Mouse (Mus musculus): ENCODE data around the gene Tns3. TPM values are rescaled to one million over a fixed set of nuclear protein-coding genes. Genes with fewer than 3 reads are reported as not detected.

Gene Tns3
- polyA plus RNA-seq, 1 experiment from 2014 or later = 30.4 TPM

DNA sequence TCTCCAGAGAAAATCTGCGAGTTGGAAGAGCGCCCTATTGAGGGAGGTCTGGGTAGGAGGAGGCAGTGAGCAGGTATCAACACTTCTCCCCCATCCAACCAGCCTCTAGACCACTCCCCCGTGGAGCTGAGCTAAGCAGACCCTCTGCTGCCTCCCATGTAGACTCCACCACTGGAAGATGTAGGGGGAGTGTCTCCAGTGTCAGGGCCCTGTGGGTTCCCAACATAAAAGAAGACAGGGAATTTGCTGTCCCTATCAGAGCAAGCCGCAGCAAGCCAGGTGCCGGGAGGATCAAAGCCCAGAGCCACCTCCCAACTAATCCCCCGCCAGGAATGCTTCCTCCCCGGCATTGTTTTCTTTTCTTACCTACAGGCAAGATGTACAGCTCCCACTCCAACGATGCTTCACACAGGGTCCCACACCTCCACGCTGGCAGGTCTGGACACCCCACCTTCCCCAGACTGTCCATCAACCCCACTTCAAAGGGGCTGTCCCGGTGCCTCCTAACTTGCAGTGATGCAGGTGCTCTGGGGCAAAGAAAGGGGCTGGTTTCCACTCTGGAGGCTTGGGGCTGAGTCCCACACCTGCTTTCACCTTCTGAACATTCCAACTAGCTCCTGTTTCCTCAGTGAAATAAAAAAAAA is 22.6 kb downstream of the Tns3 start:
- WGBS = 31% methylated on average over 10 of the region's 10 CpGs
- peak; percentile 26; the same call in 1 of the 2 replicates for ATAC-seq (ENCODE audit: insufficient read depth, low FRiP score)
- no peaks in the 10 kb centered on the region for H3K36me3 ChIP-seq (ENCODE audit: control insufficient read depth, insufficient read depth, low read length)
- no peak overlapping the region for H3K9ac ChIP-seq (ENCODE audit: low read length)
- H3K4me1 ChIP-seq (ENCODE audit: control insufficient read depth, insufficient read depth, low read length) = peaks cover 35% of the 10 kb centered on the region
- no peaks in the 10 kb centered on the region for H3K27me3 ChIP-seq (ENCODE audit: control insufficient read depth, insufficient read depth, low read length)
- no peaks in the 10 kb centered on the region for H3K9me3 ChIP-seq (replicated peaks; ENCODE audit: control insufficient read depth, low read length)
- H3K4me3 ChIP-seq (replicated peaks; ENCODE audit: low read length) = no peak overlapping the region
- peak overlapping the region; percentile 32; the same call in 1 of the 2 replicates for H3K27ac ChIP-seq (ENCODE audit: low read length)
- no peak overlapping the region for H3K4me2 ChIP-seq (ENCODE audit: low read depth, low read length)

- Histone ChIP-seq H3K27me3 (ENCODE audit: control insufficient read depth, insufficient read depth, low read length) (no peaks in the 10 kb centered on the region), H3K4me2 (ENCODE audit: low read depth, low read length) (no peak overlapping the region), H3K27ac (ENCODE audit: low read length) (peak overlapping the region; percentile 43; the same call in 1 of the 2 replicates), H3K4me1 (ENCODE audit: control insufficient read depth, insufficient read depth, low read length) (peaks cover 40% of the 10 kb centered on the region), H3K9ac (ENCODE audit: low read length) (no peak overlapping the region), H3K9me3 (replicated peaks; ENCODE audit: control insufficient read depth, low read length) (no peaks in the 10 kb centered on the region), H3K4me3 (replicated peaks; ENCODE audit: low read length) (no peak overlapping the region), H3K36me3 (ENCODE audit: control insufficient read depth, insufficient read depth, low read length) (no peaks in the 10 kb centered on the region)
- 59% methylated on average over 16 of the region's 16 CpGs for WGBS
- ATAC-seq (ENCODE audit: insufficient read depth, low FRiP score) = peak; percentile 44; the same call in 1 of the 2 replicates
Measured at GRCm38 (mm10) chr11:8639726-8640125, 24.6 kb downstream of the Tns3 start.

GRCm38 (mm10) chr11:8639007-8639718 is 25.2 kb downstream of the Tns3 start:
- Histone ChIP-seq H3K9me3 (replicated peaks; ENCODE audit: control insufficient read depth, low read length) (no peaks in the 10 kb centered on the region), H3K27ac (ENCODE audit: low read length) (peak overlapping the region; percentile 43; the same call in 1 of the 2 replicates), H3K4me2 (ENCODE audit: low read depth, low read length) (no peak overlapping the region), H3K9ac (ENCODE audit: low read length) (no peak overlapping the region), H3K4me3 (replicated peaks; ENCODE audit: low read length) (no peak overlapping the region), H3K27me3 (ENCODE audit: control insufficient read depth, insufficient read depth, low read length) (no peaks in the 10 kb centered on the region), H3K4me1 (ENCODE audit: control insufficient read depth, insufficient read depth, low read length) (peaks cover 45% of the 10 kb centered on the region), H3K36me3 (ENCODE audit: control insufficient read depth, insufficient read depth, low read length) (no peaks in the 10 kb centered on the region)
- WGBS = 67% methylated on average over 6 of the region's 6 CpGs
- no peak for ATAC-seq (ENCODE audit: insufficient read depth, low FRiP score)

GRCm38 (mm10) chr11:8637469-8638447 is 26.6 kb downstream of the Tns3 start:
- no peak overlapping the region for H3K9ac ChIP-seq (ENCODE audit: low read length)

GRCm38 (mm10) chr11:8636680-8637079 is 27.7 kb downstream of the Tns3 start:
- H3K9me3 ChIP-seq (replicated peaks; ENCODE audit: control insufficient read depth, low read length) = no peaks in the 10 kb centered on the region
- H3K9ac ChIP-seq (ENCODE audit: low read length) = no peak overlapping the region
- H3K4me3 ChIP-seq (replicated peaks; ENCODE audit: low read length) = no peak overlapping the region
- no peak overlapping the region for H3K4me2 ChIP-seq (ENCODE audit: low read depth, low read length)
- no peaks in the 10 kb centered on the region for H3K36me3 ChIP-seq (ENCODE audit: control insufficient read depth, insufficient read depth, low read length)
- 95% methylated on average over 1 of the region's 1 CpGs for WGBS
- H3K4me1 ChIP-seq (ENCODE audit: control insufficient read depth, insufficient read depth, low read length) = peaks cover 38% of the 10 kb centered on the region
- H3K27me3 ChIP-seq (ENCODE audit: control insufficient read depth, insufficient read depth, low read length) = no peaks in the 10 kb centered on the region
- no peak overlapping the region for H3K27ac ChIP-seq (ENCODE audit: low read length)
- no peak for ATAC-seq (ENCODE audit: insufficient read depth, low FRiP score)

More at GRCm38 (mm10) chr11:8637469-8638447, 26.6 kb downstream of the Tns3 start:
- H3K27me3 ChIP-seq (ENCODE audit: control insufficient read depth, insufficient read depth, low read length) = no peaks in the 10 kb centered on the region
- H3K4me2 ChIP-seq (ENCODE audit: low read depth, low read length) = no peak overlapping the region
- peaks cover 46% of the 10 kb centered on the region for H3K4me1 ChIP-seq (ENCODE audit: control insufficient read depth, insufficient read depth, low read length)
- ATAC-seq (ENCODE audit: insufficient read depth, low FRiP score) = no peak
- H3K4me3 ChIP-seq (replicated peaks; ENCODE audit: low read length) = no peak overlapping the region
- no peaks in the 10 kb centered on the region for H3K36me3 ChIP-seq (ENCODE audit: control insufficient read depth, insufficient read depth, low read length)
- WGBS = 63% methylated on average over 10 of the region's 10 CpGs
- no peak overlapping the region for H3K27ac ChIP-seq (ENCODE audit: low read length)
- no peaks in the 10 kb centered on the region for H3K9me3 ChIP-seq (replicated peaks; ENCODE audit: control insufficient read depth, low read length)

GRCm38 (mm10) chr11:8635778-8636177 is 28.6 kb downstream of the Tns3 start:
- Histone ChIP-seq H3K4me1 (ENCODE audit: control insufficient read depth, insufficient read depth, low read length) (peaks cover 32% of the 10 kb centered on the region), H3K36me3 (ENCODE audit: control insufficient read depth, insufficient read depth, low read length) (no peaks in the 10 kb centered on the region), H3K27ac (ENCODE audit: low read length) (peak overlapping the region; percentile 16; the same call in 1 of the 2 replicates), H3K9me3 (replicated peaks; ENCODE audit: control insufficient read depth, low read length) (no peaks in the 10 kb centered on the region), H3K4me2 (ENCODE audit: low read depth, low read length) (no peak overlapping the region), H3K27me3 (ENCODE audit: control insufficient read depth, insufficient read depth, low read length) (no peaks in the 10 kb centered on the region), H3K9ac (ENCODE audit: low read length) (no peak overlapping the region), H3K4me3 (replicated peaks; ENCODE audit: low read length) (no peak overlapping the region)
- peak; percentile 45; the same call in 1 of the 2 replicates for ATAC-seq (ENCODE audit: insufficient read depth, low FRiP score)
- 57% methylated on average over 3 of the region's 3 CpGs for WGBS

- ATAC-seq (ENCODE audit: insufficient read depth, low FRiP score) = peak; percentile 37
- peaks cover 27% of the 10 kb centered on the region for H3K4me1 ChIP-seq (ENCODE audit: control insufficient read depth, insufficient read depth, low read length)
- 47% methylated on average over 7 of the region's 7 CpGs for WGBS
- H3K4me3 ChIP-seq (replicated peaks; ENCODE audit: low read length) = no peak overlapping the region
- no peak overlapping the region for H3K4me2 ChIP-seq (ENCODE audit: low read depth, low read length)
- H3K27ac ChIP-seq (ENCODE audit: low read length) = peak overlapping the region; percentile 64
- no peaks in the 10 kb centered on the region for H3K27me3 ChIP-seq (ENCODE audit: control insufficient read depth, insufficient read depth, low read length)
- H3K9me3 ChIP-seq (replicated peaks; ENCODE audit: control insufficient read depth, low read length) = no peaks in the 10 kb centered on the region
- no peak overlapping the region for H3K9ac ChIP-seq (ENCODE audit: low read length)
- no peaks in the 10 kb centered on the region for H3K36me3 ChIP-seq (ENCODE audit: control insufficient read depth, insufficient read depth, low read length)
Measured at GRCm38 (mm10) chr11:8634728-8635410, 29.5 kb downstream of the Tns3 start.

DNA sequence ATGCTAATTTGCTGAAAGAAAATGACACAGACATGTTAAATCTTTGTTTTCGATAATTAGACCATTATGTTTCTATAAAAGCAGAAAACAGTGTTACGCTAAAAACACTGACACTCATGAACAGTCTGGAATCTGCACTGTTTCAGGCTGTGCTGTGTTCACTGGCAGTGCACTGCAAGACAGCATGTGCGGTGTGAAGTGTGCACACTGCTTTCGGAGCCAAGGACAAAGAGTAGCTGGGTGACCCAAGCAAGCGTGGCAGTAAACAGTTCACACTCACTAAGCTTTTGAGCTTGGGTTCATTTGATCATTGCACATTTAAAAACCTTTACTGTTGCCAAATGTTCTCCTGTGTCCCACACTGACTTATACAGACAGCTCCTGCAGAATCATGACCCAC is 32.2 kb downstream of the Tns3 start:
- 80% methylated on average over 5 of the region's 5 CpGs for WGBS
- ATAC-seq (ENCODE audit: insufficient read depth, low FRiP score) = no peak

More for the DNA sequence above, 32.2 kb downstream of the Tns3 start:
- H3K27me3 ChIP-seq (ENCODE audit: control insufficient read depth, insufficient read depth, low read length) = no peaks in the 10 kb centered on the region
- H3K4me2 ChIP-seq (ENCODE audit: low read depth, low read length) = no peak overlapping the region
- H3K9ac ChIP-seq (ENCODE audit: low read length) = no peak overlapping the region
- H3K4me3 ChIP-seq (replicated peaks; ENCODE audit: low read length) = no peak overlapping the region
- H3K27ac ChIP-seq (ENCODE audit: low read length) = no peak overlapping the region
- peaks cover 23% of the 10 kb centered on the region for H3K4me1 ChIP-seq (ENCODE audit: control insufficient read depth, insufficient read depth, low read length)
- no peaks in the 10 kb centered on the region for H3K36me3 ChIP-seq (ENCODE audit: control insufficient read depth, insufficient read depth, low read length)
- H3K9me3 ChIP-seq (replicated peaks; ENCODE audit: control insufficient read depth, low read length) = no peaks in the 10 kb centered on the region

All from stomach, embryonic 16.5 days (tissue).